Mouse (Mus musculus): ENCODE measurements around the gene Cda. TPM values are rescaled to one million over a fixed set of nuclear protein-coding genes. Genes with fewer than 3 reads are reported as not detected.

The Cda gene
- polyA plus RNA-seq, 1 experiment = not detected

DNA sequence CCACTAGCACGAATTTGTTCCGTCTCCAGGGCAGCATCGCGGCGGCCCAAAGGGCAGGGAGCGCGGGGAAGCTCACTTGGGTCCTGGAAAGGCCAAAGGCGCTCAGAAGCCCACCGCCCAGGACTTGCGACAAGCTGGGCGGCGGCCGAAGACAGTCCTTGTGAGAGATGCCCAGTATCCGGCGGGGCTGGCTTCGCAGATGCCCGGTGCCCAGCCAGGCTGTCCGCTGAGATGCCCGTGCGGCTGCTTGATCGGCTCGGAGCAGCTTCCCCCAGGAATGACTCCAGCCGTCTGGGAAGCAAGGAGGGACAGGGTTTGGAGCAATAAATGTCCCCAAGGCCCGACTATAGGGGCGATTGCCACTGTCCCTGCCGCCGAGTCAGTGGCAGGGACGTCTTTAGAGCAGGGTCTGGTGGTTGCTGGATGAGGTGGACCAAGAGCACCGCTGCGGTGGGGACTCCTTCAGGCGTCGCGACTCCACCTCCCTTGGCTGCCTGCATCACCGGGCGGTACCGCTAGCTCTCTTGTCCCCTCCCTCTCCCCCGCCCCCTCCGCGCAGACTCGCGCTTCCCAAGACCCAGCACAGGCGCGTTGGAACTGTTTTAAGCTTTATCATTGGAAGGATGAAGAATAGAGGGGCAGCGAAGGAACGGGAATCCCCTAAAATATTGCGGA, 28.3 kb upstream of the Cda start, which contains the start of gene Fam43b:
Gene Fam43b (minus strand): TSS at position 558 of the 675 bp plus-strand sequence.
- Histone ChIP-seq H3K4me3 (ENCODE audit: insufficient read depth, low read length) (no peak within 1 kb of the TSS), H3K4me1 (ENCODE audit: control insufficient read depth, insufficient read depth, low read length) (no peaks in the 10 kb centered on the region), H3K27ac (ENCODE audit: insufficient read depth, low read depth, low read length) (no peak within 1 kb of the TSS)
- TF ChIP-seq CTCF (IDR thresholded peaks at IDR 0.05; ENCODE audit: low read depth, low read length) = no peak
- TF ChIP-seq POLR2A (IDR thresholded peaks at IDR 0.05; ENCODE audit: borderline replicate concordance, low read depth, low read length) = no peak

DNA sequence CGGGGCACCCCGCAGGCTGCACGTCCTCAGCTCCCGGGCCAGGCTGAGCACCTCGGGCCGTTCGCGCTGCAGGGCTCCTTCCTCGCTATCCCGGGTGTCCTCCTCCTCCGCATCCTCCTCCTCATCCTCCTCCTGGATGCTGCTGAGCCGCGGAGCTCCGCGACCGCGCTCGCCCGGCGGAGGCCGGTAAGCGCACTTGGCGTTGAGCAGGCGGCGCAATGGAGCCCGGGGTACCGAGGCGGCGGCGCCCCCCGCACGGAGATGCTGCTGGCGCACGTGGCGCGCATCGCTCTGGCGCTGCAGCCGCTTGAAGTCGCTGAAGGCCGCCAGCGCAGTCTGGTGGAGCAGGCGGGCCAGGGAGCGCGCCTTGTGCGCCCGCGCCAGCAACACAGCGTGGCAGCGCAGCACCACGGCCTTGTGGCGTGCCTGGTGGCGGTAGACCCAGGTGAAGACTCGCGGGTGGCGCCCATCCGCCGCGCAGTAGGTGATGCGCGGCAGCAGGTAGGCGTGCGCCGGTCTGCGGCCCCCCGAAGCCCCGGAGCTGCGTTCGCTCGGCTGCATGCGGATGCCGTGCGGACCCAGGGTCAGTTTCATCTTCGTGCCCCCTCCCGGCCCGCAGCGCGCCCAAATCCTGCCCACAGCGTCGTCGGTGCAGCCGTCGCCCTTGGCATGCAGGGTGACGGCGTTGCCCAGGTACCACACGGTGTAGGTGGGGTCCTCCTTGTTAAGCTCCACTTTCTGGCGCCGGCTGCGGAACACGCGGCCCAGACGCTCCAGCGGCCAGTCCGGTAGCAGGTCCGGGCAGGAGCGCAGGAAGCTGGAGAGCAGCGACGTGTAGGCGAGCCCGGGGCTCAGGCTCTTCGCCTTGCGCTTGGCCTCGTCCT, 27.5 kb upstream of the Cda start:
- no peak overlapping the region for H3K27ac ChIP-seq (ENCODE audit: insufficient read depth, low read depth, low read length)
- H3K4me3 ChIP-seq (ENCODE audit: insufficient read depth, low read length) = no peak overlapping the region
- TF ChIP-seq POLR2A (IDR thresholded peaks at IDR 0.05; ENCODE audit: borderline replicate concordance, low read depth, low read length) (no peak), CTCF (IDR thresholded peaks at IDR 0.05; ENCODE audit: low read depth, low read length) (no peak)

DNA sequence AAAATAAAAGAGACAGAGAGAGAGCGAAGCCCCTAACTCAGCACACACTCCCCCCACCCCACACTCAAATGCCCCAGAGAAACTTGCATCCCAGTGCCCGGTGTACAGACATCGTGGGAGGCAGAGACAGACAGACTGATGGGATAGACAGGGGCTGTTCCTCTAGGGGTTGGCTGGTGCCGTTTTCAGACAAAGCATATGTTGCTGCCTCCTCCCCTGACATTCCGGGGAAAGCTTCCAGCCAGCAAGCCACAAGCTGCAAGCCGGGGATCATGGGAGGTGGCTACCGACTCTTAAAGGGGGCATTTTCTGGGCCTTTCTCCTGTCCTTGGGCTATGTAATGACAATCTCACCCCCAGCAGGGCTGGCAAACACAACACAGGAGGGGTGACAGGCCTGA, 25.9 kb upstream of the Cda start:
- no peaks in the 10 kb centered on the region for H3K4me1 ChIP-seq (ENCODE audit: control insufficient read depth, insufficient read depth, low read length)
- TF ChIP-seq POLR2A (IDR thresholded peaks at IDR 0.05; ENCODE audit: borderline replicate concordance, low read depth, low read length) (no peak), CTCF (IDR thresholded peaks at IDR 0.05; ENCODE audit: low read depth, low read length) (no peak)

More for the DNA sequence above, 27.5 kb upstream of the Cda start:
- no peaks in the 10 kb centered on the region for H3K4me1 ChIP-seq (ENCODE audit: control insufficient read depth, insufficient read depth, low read length)

DNA sequence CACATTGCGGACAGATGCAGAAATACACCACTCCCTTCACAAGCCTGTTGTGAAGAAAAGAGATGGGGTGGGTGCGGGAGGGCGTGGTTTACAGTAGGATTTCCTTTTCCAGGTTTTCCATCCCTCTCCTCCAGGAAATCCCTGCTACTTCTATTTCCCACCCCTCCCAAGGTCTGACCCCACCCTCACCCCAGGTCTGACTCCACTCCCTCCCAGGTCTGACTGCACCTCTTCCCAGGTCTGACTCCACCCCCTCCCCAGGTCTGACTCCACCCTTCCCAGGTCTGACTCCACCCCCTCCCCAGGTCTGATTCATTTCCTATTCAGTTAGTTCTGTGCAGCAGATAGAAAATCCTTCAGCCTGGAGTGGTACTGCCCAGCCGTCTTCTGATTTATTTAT, 16.0 kb upstream of the Cda start:
- Histone ChIP-seq H3K27ac (ENCODE audit: insufficient read depth, low read depth, low read length) (no peak overlapping the region), H3K4me1 (ENCODE audit: control insufficient read depth, insufficient read depth, low read length) (no peaks in the 10 kb centered on the region), H3K4me3 (ENCODE audit: insufficient read depth, low read length) (no peak overlapping the region)
- TF ChIP-seq CTCF (IDR thresholded peaks at IDR 0.05; ENCODE audit: low read depth, low read length) (no peak), POLR2A (IDR thresholded peaks at IDR 0.05; ENCODE audit: borderline replicate concordance, low read depth, low read length) (no peak)

More for the DNA sequence above, 25.9 kb upstream of the Cda start:
- H3K27ac ChIP-seq (ENCODE audit: insufficient read depth, low read depth, low read length) = no peak overlapping the region
- no peak overlapping the region for H3K4me3 ChIP-seq (ENCODE audit: insufficient read depth, low read length)

DNA sequence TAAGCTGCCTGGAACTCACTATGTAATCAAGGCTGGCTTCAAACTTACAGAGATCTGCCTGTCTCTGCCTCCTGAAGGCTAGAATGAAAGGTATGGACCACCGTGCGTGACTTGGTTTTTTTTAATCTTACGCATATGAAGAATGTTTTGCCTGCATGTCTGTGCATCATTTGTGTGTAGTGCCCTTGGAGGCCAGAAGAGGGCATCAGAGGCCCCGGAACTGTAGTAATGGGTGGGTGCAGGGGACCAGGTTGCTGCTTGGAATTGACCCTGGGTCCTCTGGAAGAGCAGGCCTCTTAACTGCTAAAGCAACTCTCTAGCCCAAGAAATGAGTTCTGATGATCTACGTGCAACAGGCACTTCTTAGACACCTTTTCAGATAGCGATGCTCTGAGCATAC, 14.7 kb upstream of the Cda start:
- TF ChIP-seq POLR2A (IDR thresholded peaks at IDR 0.05; ENCODE audit: borderline replicate concordance, low read depth, low read length) (no peak), CTCF (IDR thresholded peaks at IDR 0.05; ENCODE audit: low read depth, low read length) (peak; percentile 16; the same call in 1 of the 2 replicates)
- H3K4me1 ChIP-seq (ENCODE audit: control insufficient read depth, insufficient read depth, low read length) = no peaks in the 10 kb centered on the region
- H3K27ac ChIP-seq (ENCODE audit: insufficient read depth, low read depth, low read length) = no peak overlapping the region
- no peak overlapping the region for H3K4me3 ChIP-seq (ENCODE audit: insufficient read depth, low read length)

DNA sequence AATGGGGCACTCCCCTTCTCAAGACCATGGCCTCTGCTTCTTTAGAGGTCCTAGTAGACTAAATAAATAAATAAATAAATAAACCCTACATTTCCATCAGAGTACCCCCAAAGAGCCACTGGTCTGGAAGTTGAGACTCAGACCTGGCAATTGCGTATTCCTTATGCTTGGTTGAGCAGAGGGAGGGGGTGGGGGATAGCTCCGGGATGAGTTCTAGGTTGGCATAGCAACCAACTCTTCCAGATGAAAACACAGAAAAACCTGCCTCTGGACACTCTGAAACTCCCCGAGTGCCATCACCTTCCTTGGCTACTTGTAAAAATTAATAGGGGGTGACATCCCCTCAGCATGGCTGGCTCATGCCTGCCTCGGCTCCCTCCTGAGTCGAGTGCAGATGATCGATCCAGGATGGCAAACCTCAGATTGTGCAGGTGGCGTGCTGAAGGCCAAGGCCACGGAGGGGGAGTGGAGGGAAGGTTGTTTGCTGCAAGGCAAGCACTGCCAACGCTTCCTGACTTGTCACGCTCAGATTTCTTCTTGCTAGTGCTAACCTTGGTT, 12.4 kb upstream of the Cda start:
- H3K4me3 ChIP-seq (ENCODE audit: insufficient read depth, low read length) = no peak overlapping the region
- TF ChIP-seq POLR2A (IDR thresholded peaks at IDR 0.05; ENCODE audit: borderline replicate concordance, low read depth, low read length) (no peak), CTCF (IDR thresholded peaks at IDR 0.05; ENCODE audit: low read depth, low read length) (no peak)

DNA sequence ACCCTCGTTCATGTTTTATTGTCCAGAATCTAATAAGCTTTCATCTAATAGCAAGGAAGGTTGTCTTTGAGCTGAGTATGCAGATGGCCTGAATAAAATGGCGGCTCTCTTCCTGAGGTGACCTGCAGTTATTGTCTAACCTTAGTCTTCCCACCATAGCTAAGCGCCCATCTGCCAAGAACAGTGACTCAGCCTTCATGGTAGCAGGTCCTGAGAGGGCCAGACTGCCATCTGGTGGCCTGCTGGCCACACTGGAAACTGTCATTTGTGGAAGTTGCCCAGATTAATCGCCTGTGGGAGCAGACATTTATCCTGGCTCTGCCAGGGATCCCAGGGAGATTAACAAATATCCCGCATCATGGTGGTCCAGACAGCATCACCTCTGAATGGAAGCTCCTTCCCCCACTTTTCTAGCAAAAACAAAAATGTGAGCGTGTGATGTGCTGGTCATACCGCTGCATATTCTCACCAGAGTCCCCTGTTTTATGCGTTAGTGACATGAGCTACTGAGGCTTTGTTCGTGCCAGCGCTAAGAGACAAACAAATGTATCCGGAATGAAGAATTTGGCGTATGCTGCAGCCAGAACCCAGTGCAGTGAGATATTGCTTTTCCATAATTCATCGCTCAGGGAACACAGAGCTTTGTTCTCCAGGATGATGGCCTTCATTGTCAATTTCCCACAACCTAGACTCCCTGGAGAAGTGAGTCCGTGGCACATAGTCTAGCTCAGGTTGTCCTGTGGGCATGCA, 11.5 kb upstream of the Cda start:
- Histone ChIP-seq H3K4me1 (ENCODE audit: control insufficient read depth, insufficient read depth, low read length) (no peaks in the 10 kb centered on the region), H3K27ac (ENCODE audit: insufficient read depth, low read depth, low read length) (no peak overlapping the region), H3K4me3 (ENCODE audit: insufficient read depth, low read length) (no peak overlapping the region)
- no peak for TF ChIP-seq POLR2A (IDR thresholded peaks at IDR 0.05; ENCODE audit: borderline replicate concordance, low read depth, low read length)
- TF ChIP-seq CTCF (IDR thresholded peaks at IDR 0.05; ENCODE audit: low read depth, low read length) = peak; percentile 80

More for the DNA sequence above, 12.4 kb upstream of the Cda start:
- Histone ChIP-seq H3K27ac (ENCODE audit: insufficient read depth, low read depth, low read length) (no peak overlapping the region), H3K4me1 (ENCODE audit: control insufficient read depth, insufficient read depth, low read length) (no peaks in the 10 kb centered on the region)

DNA sequence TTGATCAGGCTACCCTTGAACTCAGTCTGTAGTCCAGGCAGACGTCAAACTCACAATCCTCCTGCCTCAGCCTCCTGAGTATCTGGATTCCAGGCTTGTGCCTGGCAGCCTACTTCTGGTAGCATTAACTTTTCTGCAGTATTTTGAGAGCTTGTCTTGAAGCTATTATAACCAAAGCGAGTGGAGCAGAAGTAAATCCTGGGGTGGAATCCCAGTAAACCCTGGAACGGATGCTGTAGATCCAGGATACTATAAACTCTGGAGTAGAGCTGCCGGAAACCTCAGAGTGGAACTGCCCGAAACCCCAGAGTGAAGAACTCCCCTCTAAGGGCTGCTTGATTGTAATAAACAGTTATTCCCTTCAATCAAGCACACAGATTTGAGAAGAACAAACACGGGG, 9.7 kb upstream of the Cda start:
- H3K27ac ChIP-seq (ENCODE audit: insufficient read depth, low read depth, low read length) = no peak overlapping the region
- H3K4me1 ChIP-seq (ENCODE audit: control insufficient read depth, insufficient read depth, low read length) = no peaks in the 10 kb centered on the region
- no peak overlapping the region for H3K4me3 ChIP-seq (ENCODE audit: insufficient read depth, low read length)
- TF ChIP-seq POLR2A (IDR thresholded peaks at IDR 0.05; ENCODE audit: borderline replicate concordance, low read depth, low read length) = no peak
- TF ChIP-seq CTCF (IDR thresholded peaks at IDR 0.05; ENCODE audit: low read depth, low read length) = no peak

DNA sequence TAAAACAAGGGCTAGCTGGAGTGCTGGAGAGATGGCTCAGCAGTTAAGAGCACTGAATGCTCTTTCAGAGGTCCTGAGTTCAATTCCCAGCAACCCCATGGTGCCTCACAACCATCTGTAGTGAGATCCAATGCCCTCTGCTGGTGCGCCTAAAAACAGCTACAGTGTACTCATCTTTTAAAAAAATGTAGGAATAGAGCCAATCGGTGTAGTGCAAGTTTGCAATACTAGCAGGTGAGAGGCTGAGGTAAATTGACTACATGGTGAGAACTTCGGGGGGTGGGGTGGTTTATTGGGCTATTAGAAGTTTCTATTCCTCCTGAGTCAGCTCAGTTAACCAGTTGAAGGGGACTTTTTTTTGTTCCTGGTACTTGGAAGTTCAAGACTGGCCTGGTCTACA, 7.3 kb upstream of the Cda start:
- no peak for TF ChIP-seq CTCF (IDR thresholded peaks at IDR 0.05; ENCODE audit: low read depth, low read length)
- TF ChIP-seq POLR2A (IDR thresholded peaks at IDR 0.05; ENCODE audit: borderline replicate concordance, low read depth, low read length) = no peak
- Histone ChIP-seq H3K27ac (ENCODE audit: insufficient read depth, low read depth, low read length) (no peak overlapping the region), H3K4me1 (ENCODE audit: control insufficient read depth, insufficient read depth, low read length) (no peaks in the 10 kb centered on the region), H3K4me3 (ENCODE audit: insufficient read depth, low read length) (no peak overlapping the region)
